In genomic region chr9:35107396-35107795, GRCm38 (mm10) we compare ENCODE assay signal across 26 mouse cellular contexts. TPM values are rescaled to one million over a fixed set of nuclear protein-coding genes. Genes with fewer than 3 reads are reported as not detected.
DNase-seq lines count a peak whose midpoint lies in the region; ATAC-seq and TF ChIP-seq lines count a peak whose summit lies in the region.
"Had no signal": no experiment of that assay in that cellular context is flagged by ENCODE, and none has a peak within 500 bp of the region (broad histone marks: within the 10 kb centered on the region; RNA-seq: fewer than 3 reads in every experiment).

No protein-coding gene starts in this region.

- no peak overlapping the region for H3K4me3 ChIP-seq in heart, embryonic 10.5 days
- H3K4me3 ChIP-seq in liver, embryonic 13.5 days (replicated peaks): no peak overlapping the region
- no peak overlapping the region for H3K4me3 ChIP-seq in liver, embryonic 11.5 days (ENCODE audit: low read depth, low read length)
- H3K4me3 ChIP-seq in liver, embryonic 14.5 days (ENCODE audit: insufficient read depth in 1 of 2, low read depth in 2 of 2, low read length in 2 of 2): no peak overlapping the region
- H3K4me3 ChIP-seq: embryonic facial prominence, embryonic 13.5 days; forebrain, embryonic 10.5 days; heart, embryonic 12.5 days; midbrain, embryonic 10.5 days had no signal

- peak overlapping the region; percentile 53 for H3K9ac ChIP-seq in liver, embryonic 13.5 days
- H3K9ac ChIP-seq in liver, embryonic 11.5 days (ENCODE audit: low read depth, low read length): no peak overlapping the region
- H3K9ac ChIP-seq in liver, embryonic 14.5 days (replicated peaks): no peak overlapping the region; the same call in 1 of the 2 replicates
- H3K9ac ChIP-seq: embryonic facial prominence, embryonic 13.5 days; heart, embryonic 12.5 days; hindbrain, embryonic 14.5 days; lung, embryonic 14.5 days had no signal

- no peak overlapping the region for H3K4me2 ChIP-seq in liver, embryonic 13.5 days
- H3K4me2 ChIP-seq in liver, embryonic 11.5 days: no peak overlapping the region
- peak overlapping the region; percentile 20; the same call in 1 of the 2 replicates for H3K4me2 ChIP-seq in liver, embryonic 14.5 days (ENCODE audit: low read depth)
- H3K4me2 ChIP-seq: embryonic facial prominence, embryonic 13.5 days; heart, embryonic 12.5 days; hindbrain, embryonic 14.5 days; lung, embryonic 14.5 days had no signal

- no peaks in the 10 kb centered on the region for H3K27me3 ChIP-seq in heart, embryonic 10.5 days (ENCODE audit: insufficient read depth, poor library complexity, severe bottlenecking)
- no peaks in the 10 kb centered on the region for H3K27me3 ChIP-seq in liver, embryonic 13.5 days
- H3K27me3 ChIP-seq in liver, embryonic 11.5 days (replicated peaks; ENCODE audit: control insufficient read depth, insufficient read depth, low read length): no peaks in the 10 kb centered on the region
- H3K27me3 ChIP-seq in liver, embryonic 14.5 days (ENCODE audit: control insufficient read depth, insufficient read depth, low read length): no peaks in the 10 kb centered on the region
- H3K27me3 ChIP-seq: embryonic facial prominence, embryonic 13.5 days; heart, embryonic 12.5 days had no signal

- no peak for TF ChIP-seq CTCF in liver, embryonic 14.5 days (IDR thresholded peaks at IDR 0.05; ENCODE audit: low read depth)

- H3K9me3 ChIP-seq in heart, embryonic 10.5 days: no peaks in the 10 kb centered on the region
- no peaks in the 10 kb centered on the region for H3K9me3 ChIP-seq in liver, embryonic 13.5 days (replicated peaks)
- no peaks in the 10 kb centered on the region for H3K9me3 ChIP-seq in liver, embryonic 11.5 days (ENCODE audit: control insufficient read depth, low read length)
- H3K9me3 ChIP-seq in liver, embryonic 14.5 days (ENCODE audit: control insufficient read depth, low read length): no peaks in the 10 kb centered on the region
- H3K9me3 ChIP-seq: embryonic facial prominence, embryonic 13.5 days; forebrain, embryonic 10.5 days; heart, embryonic 12.5 days; midbrain, embryonic 10.5 days had no signal

- H3K27ac ChIP-seq in heart, embryonic 10.5 days: no peak overlapping the region
- peak overlapping the region; percentile 83 for H3K27ac ChIP-seq in liver, embryonic 13.5 days
- no peak overlapping the region for H3K27ac ChIP-seq in liver, embryonic 11.5 days (ENCODE audit: low read depth, low read length)
- H3K27ac ChIP-seq in liver, embryonic 14.5 days: peak overlapping the region; percentile 15; the same call in 1 of the 2 replicates
- H3K27ac ChIP-seq: embryonic facial prominence, embryonic 13.5 days; hindbrain, embryonic 14.5 days; kidney, postnatal 0 days; midbrain, embryonic 10.5 days had no signal

- WGBS in heart, embryonic 10.5 days: 86% methylated on average over 5 of the region's 5 CpGs
- 83% methylated on average over 5 of the region's 5 CpGs for WGBS in liver, embryonic 13.5 days (ENCODE audit: insufficient replicate concordance)
- WGBS in liver, embryonic 11.5 days: 82% methylated on average over 5 of the region's 5 CpGs
- 73% methylated on average over 5 of the region's 5 CpGs for WGBS in liver, embryonic 14.5 days (ENCODE audit: insufficient replicate concordance)

- peaks cover 55% of the 10 kb centered on the region for H3K4me1 ChIP-seq in heart, embryonic 10.5 days
- peaks cover 96% of the 10 kb centered on the region for H3K4me1 ChIP-seq in liver, embryonic 13.5 days (replicated peaks)
- H3K4me1 ChIP-seq in liver, embryonic 11.5 days (replicated peaks; ENCODE audit: control insufficient read depth, insufficient read depth, low read length): peaks cover 71% of the 10 kb centered on the region
- peaks cover 61 to 80% of the 10 kb centered on the region in 2 experiments for H3K4me1 ChIP-seq in liver, embryonic 14.5 days (replicated peaks; ENCODE audit: control insufficient read depth in 2 of 2, insufficient read depth in 2 of 2, low read length in 1 of 2)

- peak; percentile 66 for DNase-seq in heart, embryonic 10.5 days (ENCODE audit: low spot score)
- no peak for DNase-seq in heart, adult 18-20 months
- no peak for DNase-seq in liver, embryonic 13.5 days
- no peak for DNase-seq in liver, embryonic 11.5 days (ENCODE audit: low spot score)
- DNase-seq in liver, embryonic 14.5 days (ENCODE audit: low read depth in 3 of 3, low spot score in 3 of 3): no peak
- DNase-seq: adrenal gland, adult 2 months; B cell, adult 2 months; cerebellum, adult 11 months; gastrocnemius, postnatal 10 days; kidney, adult 8-10 months; lung, embryonic 14.5 days; lung, postnatal 14 days; spleen, adult 18-20 months; thymus, adult 2 months; thymus, postnatal 36 days had no signal

- no peak for TF ChIP-seq EP300 in liver, embryonic 14.5 days (IDR thresholded peaks at IDR 0.05; ENCODE audit: low read depth)

- ATAC-seq in liver, embryonic 13.5 days (ENCODE audit: low read depth): no peak
- no peak for ATAC-seq in liver, embryonic 11.5 days (replicated peaks; ENCODE audit: low FRiP score)
- ATAC-seq in liver, embryonic 14.5 days (ENCODE audit: insufficient read depth): no peak
- 0 out of 2 replicates have a peak, but pooled peaks have one; percentile 17 for ATAC-seq in megakaryocyte, adult 5-6 weeks (ENCODE audit: poor library complexity, severe bottlenecking)
- no peak for ATAC-seq in inflammation-experienced regulatory T-cells, adult 6 months
- ATAC-seq: activated CD4-positive, CD25-positive, alpha-beta regulatory T cell, adult 4 months; forebrain, embryonic 16.5 days; midbrain, embryonic 16.5 days had no signal

- no peaks in the 10 kb centered on the region; the same call in 1 of the 2 replicates for H3K36me3 ChIP-seq in heart, embryonic 10.5 days
- peaks cover 43% of the 10 kb centered on the region for H3K36me3 ChIP-seq in liver, embryonic 13.5 days
- no peaks in the 10 kb centered on the region; the same call in 1 of the 2 replicates for H3K36me3 ChIP-seq in liver, embryonic 11.5 days (ENCODE audit: control insufficient read depth, insufficient read depth, low read length)
- H3K36me3 ChIP-seq in liver, embryonic 14.5 days (replicated peaks; ENCODE audit: control insufficient read depth, insufficient read depth, low read depth): peaks cover 8% of the 10 kb centered on the region; the same call in 1 of the 2 replicates
- H3K36me3 ChIP-seq: embryonic facial prominence, embryonic 13.5 days; forebrain, embryonic 10.5 days; midbrain, embryonic 10.5 days had no signal

RNA-seq across cellular contexts. Expression of gene St3gal4, which starts 11.7 kb away (rescaled TPM):
- 16.0 and 18.4 TPM in 2 replicates for polyA plus RNA-seq in heart, embryonic 10.5 days (2016; fragmentation: Nextera tagmentation; extraction: Ambion mirVana)
- 10 to 100 TPM; 24.1 to 26.0 TPM for total RNA-seq in heart, adult 18-20 months (2021)
- 24.1 and 26.1 TPM in 2 replicates for polyA plus RNA-seq in liver, embryonic 13.5 days (2015; fragmentation: Nextera tagmentation; extraction: Ambion mirVana)
- 34.8 and 40.1 TPM in 2 replicates for polyA plus RNA-seq in liver, embryonic 11.5 days (2014; fragmentation: Nextera tagmentation; extraction: Ambion mirVana)
- polyA plus RNA-seq in liver, embryonic 14.5 days (2012; rRNA removed): 4.6 and 6.0 TPM in 2 replicates
- polyA plus RNA-seq in liver, embryonic 14.5 days (2014; fragmentation: Nextera tagmentation; extraction: Ambion mirVana): 17.8 and 19.2 TPM in 2 replicates
- 53.1 and 53.4 TPM in 2 replicates for total RNA-seq in megakaryocyte, adult 5-6 weeks (2015)
- total RNA-seq in megakaryocyte, adult 5-6 weeks (2017): 49.6 and 57.4 TPM in 2 replicates
- polyA plus RNA-seq in inflammation-experienced regulatory T-cells, adult 6 months (2017; shearing (Covaris generic)): 10 to 100 TPM; 11.2 to 29.1 (median 17.9) TPM

Comparison
In these comparisons a context has a peak if more than half of its experiments do, and no peak if none do; other contexts are left out.
1. H3K27ac ChIP-seq: peak in liver, embryonic 13.5 days (single experiment) and liver, embryonic 14.5 days (single experiment); none in heart, embryonic 10.5 days (single experiment) and liver, embryonic 11.5 days (single experiment).